Mouse (Mus musculus) limb, embryonic 11.5 days (tissue): ENCODE results near the gene Snapc3. TPM values are rescaled to one million over a fixed set of nuclear protein-coding genes. Genes with fewer than 3 reads are reported as not detected.

Experiments
- ATAC-seq: fragments of 200-750 bp; cut with Nextera tagmentation; 2 replicates; pipeline ENCODE4 v1.8.0; 2017; ENCODE audit warnings: low read depth; ENCODE audit not compliant: insufficient number of reproducible peaks, low FRiP score, low TSS enrichment
- DNase-seq: peaks from one replicate; pipeline ENCODE4 v3.0.0-alpha.2; 2015; ENCODE audit warnings: low spot score
- H3K27ac ChIP-seq: fragments of 300-500 bp; sonication (generic); replicated peaks from 2 replicates; pipeline ENCODE4 v1.5.1; 2014; ENCODE audit warnings: low read depth, mild to moderate bottlenecking, low read length
- H3K27me3 ChIP-seq: fragments of 300-500 bp; sonication (generic); 2 replicates; pipeline ENCODE4 v1.6.1; 2014; ENCODE audit warnings: mild to moderate bottlenecking, low read length, mixed read lengths; ENCODE audit not compliant: control insufficient read depth, insufficient read depth
- H3K36me3 ChIP-seq: fragments of 300-500 bp; sonication (generic); 2 replicates; pipeline ENCODE4 v1.6.1; 2014; ENCODE audit warnings: mild to moderate bottlenecking, low read length, moderate library complexity, mixed read lengths; ENCODE audit not compliant: control insufficient read depth, insufficient read depth
- H3K4me1 ChIP-seq: fragments of 300-500 bp; sonication (generic); 2 replicates; pipeline ENCODE4 v1.6.1; 2014; ENCODE audit warnings: low read length, mixed read lengths; ENCODE audit not compliant: control insufficient read depth, insufficient read depth
- H3K4me2 ChIP-seq: fragments of 300-500 bp; sonication (generic); 2 replicates; pipeline ENCODE4 v1.6.1; 2014; ENCODE audit warnings: low read depth, mild to moderate bottlenecking, moderate library complexity; ENCODE audit not compliant: severe bottlenecking
- H3K4me3 ChIP-seq: fragments of 300-500 bp; sonication (generic); 2 replicates; pipeline ENCODE4 v1.5.1; 2014; ENCODE audit warnings: low read depth, low read length
- H3K9ac ChIP-seq: fragments of 300-500 bp; sonication (generic); 2 replicates; pipeline ENCODE4 v1.6.1; 2014; ENCODE audit warnings: mild to moderate bottlenecking, low read length
- H3K9me3 ChIP-seq: fragments of 300-500 bp; sonication (generic); 2 replicates; pipeline ENCODE4 v1.6.1; 2016; ENCODE audit warnings: low read length; ENCODE audit not compliant: control insufficient read depth
- WGBS: fragments of 180-500 bp; shearing (Covaris S2); extraction: QIAGEN DNeasy Blood & Tissue Kit; methylation state at CpG from one replicate; pipeline ENCODE4 v1.1.7; 2014; 5-methylcytosine and 5-hydroxymethylcytosine counted together
- polyA plus RNA-seq: library from polyadenylated mRNA; unstranded; fragments of >200 nt; fragmentation: Nextera tagmentation; extraction: Ambion mirVana; gene quantifications from 2 replicates; pipeline ENCODE4 v1.2.1, GENCODE M21; 2014

Snapc3 gene
- polyA plus RNA-seq, 1 experiment from 2014 or later = 63.6 TPM

GRCm38 (mm10) chr4:83441050-83441449 lies 23.5 kb downstream of the Snapc3 start:
- ATAC-seq (no peak), DNase-seq (no peak)
- 91% methylated on average over 4 of the region's 4 CpGs for WGBS
- H3K4me1 ChIP-seq = no peaks in the 10 kb centered on the region
- peaks cover 12% of the 10 kb centered on the region; the same call in 1 of the 2 replicates for H3K36me3 ChIP-seq
- no peaks in the 10 kb centered on the region for H3K9me3 ChIP-seq
- H3K4me3 ChIP-seq = no peak overlapping the region
- no peak overlapping the region for H3K27ac ChIP-seq
- H3K4me2 ChIP-seq = no peak overlapping the region
- no peaks in the 10 kb centered on the region for H3K27me3 ChIP-seq
- H3K9ac ChIP-seq = no peak overlapping the region

- H3K4me3 ChIP-seq = no peak overlapping the region
- H3K36me3 ChIP-seq = peaks cover 21% of the 10 kb centered on the region; the same call in 1 of the 2 replicates
- 92% methylated on average over 4 of the region's 4 CpGs for WGBS
- no peaks in the 10 kb centered on the region for H3K4me1 ChIP-seq
- no peaks in the 10 kb centered on the region for H3K27me3 ChIP-seq
- no peak overlapping the region for H3K4me2 ChIP-seq
- H3K9ac ChIP-seq = no peak overlapping the region
- no peak for ATAC-seq
- DNase-seq = no peak
- no peak overlapping the region for H3K27ac ChIP-seq
- no peaks in the 10 kb centered on the region for H3K9me3 ChIP-seq
Measured at GRCm38 (mm10) chr4:83450785-83451184, 33.3 kb downstream of the Snapc3 start.

- Histone ChIP-seq H3K9me3 (no peaks in the 10 kb centered on the region), H3K4me1 (no peaks in the 10 kb centered on the region), H3K27me3 (no peaks in the 10 kb centered on the region), H3K27ac (no peak overlapping the region), H3K4me2 (no peak overlapping the region), H3K36me3 (peaks cover 17% of the 10 kb centered on the region; the same call in 1 of the 2 replicates), H3K4me3 (no peak overlapping the region), H3K9ac (no peak overlapping the region)
- ATAC-seq (no peak), DNase-seq (no peak)
- 92% methylated on average over 5 of the region's 5 CpGs for WGBS
Measured at GRCm38 (mm10) chr4:83460106-83460505, 42.6 kb downstream of the Snapc3 start.

GRCm38 (mm10) chr4:83464827-83465226 lies 47.3 kb downstream of the Snapc3 start:
- no peaks in the 10 kb centered on the region for H3K4me1 ChIP-seq
- 95% methylated on average over 7 of the region's 7 CpGs for WGBS
- no peak for ATAC-seq

GRCm38 (mm10) chr4:83467615-83468014 lies 50.1 kb downstream of the Snapc3 start:
- Histone ChIP-seq H3K27ac (no peak overlapping the region), H3K36me3 (peaks cover 29% of the 10 kb centered on the region; the same call in 1 of the 2 replicates), H3K27me3 (no peaks in the 10 kb centered on the region), H3K4me2 (no peak overlapping the region), H3K4me3 (no peak overlapping the region), H3K4me1 (no peaks in the 10 kb centered on the region), H3K9me3 (no peaks in the 10 kb centered on the region), H3K9ac (no peak overlapping the region)
- WGBS = 90% methylated on average over 7 of the region's 7 CpGs
- no peak for DNase-seq
- no peak for ATAC-seq

More at GRCm38 (mm10) chr4:83464827-83465226, 47.3 kb downstream of the Snapc3 start:
- Histone ChIP-seq H3K36me3 (peaks cover 18% of the 10 kb centered on the region; the same call in 1 of the 2 replicates), H3K4me2 (no peak overlapping the region), H3K9me3 (no peaks in the 10 kb centered on the region), H3K4me3 (no peak overlapping the region), H3K9ac (no peak overlapping the region), H3K27ac (no peak overlapping the region), H3K27me3 (no peaks in the 10 kb centered on the region)
- DNase-seq = no peak

GRCm38 (mm10) chr4:83468208-83468607 lies 50.7 kb downstream of the Snapc3 start:
- Histone ChIP-seq H3K27me3 (no peaks in the 10 kb centered on the region), H3K4me3 (no peak overlapping the region), H3K36me3 (peaks cover 29% of the 10 kb centered on the region; the same call in 1 of the 2 replicates), H3K9ac (no peak overlapping the region), H3K4me2 (no peak overlapping the region), H3K4me1 (no peaks in the 10 kb centered on the region), H3K27ac (no peak overlapping the region), H3K9me3 (no peaks in the 10 kb centered on the region)
- WGBS = 79% methylated on average over 3 of the region's 3 CpGs
- DNase-seq (no peak), ATAC-seq (no peak)

- DNase-seq (no peak), ATAC-seq (no peak)
- peaks cover 5% of the 10 kb centered on the region; the same call in 1 of the 2 replicates for H3K36me3 ChIP-seq
- H3K4me1 ChIP-seq = peaks cover 11% of the 10 kb centered on the region
- H3K9me3 ChIP-seq = no peaks in the 10 kb centered on the region
- H3K4me3 ChIP-seq = peak overlapping the region; percentile 86
- 26% methylated on average over 12 of the region's 12 CpGs for WGBS
- H3K9ac ChIP-seq = peak overlapping the region; percentile 94
- no peak overlapping the region for H3K27ac ChIP-seq
- no peaks in the 10 kb centered on the region for H3K27me3 ChIP-seq
- peak overlapping the region; percentile 36 for H3K4me2 ChIP-seq
Measured at GRCm38 (mm10) chr4:83485250-83485649, 67.7 kb downstream of the Snapc3 start.

GRCm38 (mm10) chr4:83485735-83486116 lies 68.2 kb downstream of the Snapc3 start:
- Histone ChIP-seq H3K27me3 (no peaks in the 10 kb centered on the region), H3K4me2 (peak overlapping the region; percentile 36), H3K9me3 (no peaks in the 10 kb centered on the region), H3K27ac (peak overlapping the region; percentile 97), H3K9ac (peak overlapping the region; percentile 94), H3K4me1 (peaks cover 11% of the 10 kb centered on the region), H3K36me3 (peaks cover 5% of the 10 kb centered on the region; the same call in 1 of the 2 replicates), H3K4me3 (peak overlapping the region; percentile 86)
- peak; percentile 91 for DNase-seq
- WGBS = under 1% methylated on average over 20 of the region's 40 CpGs
- ATAC-seq = peak; percentile 58
